Mouse (Mus musculus): ENCODE results near the gene Wdr90. TPM values are rescaled to one million over a fixed set of nuclear protein-coding genes. Genes with fewer than 3 reads are reported as not detected.

Wdr90 gene
- polyA plus RNA-seq, 1 experiment: 11.7 TPM

- Histone ChIP-seq H3K27ac (ENCODE audit: insufficient read depth, low read depth, low read length) (no peak overlapping the region), H3K4me3 (ENCODE audit: insufficient read depth, low read length) (no peak overlapping the region), H3K4me1 (ENCODE audit: control insufficient read depth, insufficient read depth, low read length) (peaks cover 21% of the 10 kb centered on the region)
- no peak for TF ChIP-seq CTCF (IDR thresholded peaks at IDR 0.05; ENCODE audit: low read depth, low read length)
- TF ChIP-seq POLR2A (IDR thresholded peaks at IDR 0.05; ENCODE audit: borderline replicate concordance, low read depth, low read length): no peak
Observed at GRCm38 (mm10) chr17:25827546-25828222, 33.6 kb downstream of the Wdr90 start.

- no peak overlapping the region for H3K4me3 ChIP-seq (ENCODE audit: insufficient read depth, low read length)
- no peak overlapping the region for H3K27ac ChIP-seq (ENCODE audit: insufficient read depth, low read depth, low read length)
- H3K4me1 ChIP-seq (ENCODE audit: control insufficient read depth, insufficient read depth, low read length): peaks cover 21% of the 10 kb centered on the region
- TF ChIP-seq POLR2A (IDR thresholded peaks at IDR 0.05; ENCODE audit: borderline replicate concordance, low read depth, low read length) (no peak), CTCF (IDR thresholded peaks at IDR 0.05; ENCODE audit: low read depth, low read length) (no peak)
Observed at GRCm38 (mm10) chr17:25827011-25827410, 34.3 kb downstream of the Wdr90 start.

- H3K27ac ChIP-seq (ENCODE audit: insufficient read depth, low read depth, low read length): no peak overlapping the region
- peaks cover 17% of the 10 kb centered on the region for H3K4me1 ChIP-seq (ENCODE audit: control insufficient read depth, insufficient read depth, low read length)
- no peak overlapping the region for H3K4me3 ChIP-seq (ENCODE audit: insufficient read depth, low read length)
- TF ChIP-seq CTCF (IDR thresholded peaks at IDR 0.05; ENCODE audit: low read depth, low read length): no peak
- TF ChIP-seq POLR2A (IDR thresholded peaks at IDR 0.05; ENCODE audit: borderline replicate concordance, low read depth, low read length): no peak
Observed at GRCm38 (mm10) chr17:25825984-25826570, 35.2 kb downstream of the Wdr90 start.

- no peak for TF ChIP-seq CTCF (IDR thresholded peaks at IDR 0.05; ENCODE audit: low read depth, low read length)
- no peak for TF ChIP-seq POLR2A (IDR thresholded peaks at IDR 0.05; ENCODE audit: borderline replicate concordance, low read depth, low read length)
- Histone ChIP-seq H3K4me1 (ENCODE audit: control insufficient read depth, insufficient read depth, low read length) (peaks cover 17% of the 10 kb centered on the region), H3K4me3 (ENCODE audit: insufficient read depth, low read length) (no peak overlapping the region), H3K27ac (ENCODE audit: insufficient read depth, low read depth, low read length) (no peak overlapping the region)
Observed at GRCm38 (mm10) chr17:25825311-25825710, 36.0 kb downstream of the Wdr90 start.

GRCm38 (mm10) chr17:25824362-25825142 lies 36.7 kb downstream of the Wdr90 start:
- H3K4me3 ChIP-seq (ENCODE audit: insufficient read depth, low read length): peak overlapping the region; percentile 89
- no peak overlapping the region for H3K27ac ChIP-seq (ENCODE audit: insufficient read depth, low read depth, low read length)
- H3K4me1 ChIP-seq (ENCODE audit: control insufficient read depth, insufficient read depth, low read length): peaks cover 15% of the 10 kb centered on the region
- TF ChIP-seq POLR2A (IDR thresholded peaks at IDR 0.05; ENCODE audit: borderline replicate concordance, low read depth, low read length) (no peak), CTCF (IDR thresholded peaks at IDR 0.05; ENCODE audit: low read depth, low read length) (no peak)

- Histone ChIP-seq H3K4me3 (ENCODE audit: insufficient read depth, low read length) (peak within 1 kb of the TSS; percentile 89), H3K27ac (ENCODE audit: insufficient read depth, low read depth, low read length) (no peak within 1 kb of the TSS), H3K4me1 (ENCODE audit: control insufficient read depth, insufficient read depth, low read length) (peaks cover 14% of the 10 kb centered on the region)
- TF ChIP-seq CTCF (IDR thresholded peaks at IDR 0.05; ENCODE audit: low read depth, low read length) (no peak), POLR2A (IDR thresholded peaks at IDR 0.05; ENCODE audit: borderline replicate concordance, low read depth, low read length) (no peak)
Observed at GRCm38 (mm10) chr17:25823452-25823851, 37.8 kb downstream of the Wdr90 start, which contains the start of gene Wdr24. Gene Wdr24 (plus strand): TSS chr17:25823627.

GRCm38 (mm10) chr17:25818851-25819780 lies 42.2 kb downstream of the Wdr90 start:
- H3K27ac ChIP-seq (ENCODE audit: insufficient read depth, low read depth, low read length): no peak overlapping the region
- H3K4me3 ChIP-seq (ENCODE audit: insufficient read depth, low read length): peak overlapping the region; percentile 12
- TF ChIP-seq CTCF (IDR thresholded peaks at IDR 0.05; ENCODE audit: low read depth, low read length): no peak
- TF ChIP-seq POLR2A (IDR thresholded peaks at IDR 0.05; ENCODE audit: borderline replicate concordance, low read depth, low read length): no peak
- peaks cover 6% of the 10 kb centered on the region for H3K4me1 ChIP-seq (ENCODE audit: control insufficient read depth, insufficient read depth, low read length)

- Histone ChIP-seq H3K4me3 (ENCODE audit: insufficient read depth, low read length) (no peak overlapping the region), H3K27ac (ENCODE audit: insufficient read depth, low read depth, low read length) (no peak overlapping the region), H3K4me1 (ENCODE audit: control insufficient read depth, insufficient read depth, low read length) (0 out of 2 replicates have a peak, but pooled peaks cover 2% of the 10 kb centered on the region)
- TF ChIP-seq CTCF (IDR thresholded peaks at IDR 0.05; ENCODE audit: low read depth, low read length) (no peak), POLR2A (IDR thresholded peaks at IDR 0.05; ENCODE audit: borderline replicate concordance, low read depth, low read length) (no peak)
Observed at GRCm38 (mm10) chr17:25817662-25818061, 43.6 kb downstream of the Wdr90 start.

GRCm38 (mm10) chr17:25813471-25813870 lies 47.8 kb downstream of the Wdr90 start:
- TF ChIP-seq POLR2A (IDR thresholded peaks at IDR 0.05; ENCODE audit: borderline replicate concordance, low read depth, low read length) (no peak), CTCF (IDR thresholded peaks at IDR 0.05; ENCODE audit: low read depth, low read length) (peak; percentile 11; the same call in 1 of the 2 replicates)
- Histone ChIP-seq H3K4me1 (ENCODE audit: control insufficient read depth, insufficient read depth, low read length) (no peaks in the 10 kb centered on the region), H3K4me3 (ENCODE audit: insufficient read depth, low read length) (no peak overlapping the region), H3K27ac (ENCODE audit: insufficient read depth, low read depth, low read length) (no peak overlapping the region)
